Mouse (Mus musculus): ENCODE measurements at regions not wholly inside any gene's neighbourhood (a gene's known extent, or its start where the extent isn't known, plus 50 kb on each side); places are given as distances from the start of the nearest gene placed in this dataset.

GRCm38 (mm10) chr3:29822622-29823370 lies 725.0 kb downstream of the Mecom start:
- Histone ChIP-seq H3K27me3 (ENCODE audit: control insufficient read depth, insufficient read depth, insufficient read length) (no peaks in the 10 kb centered on the region), H3ac (ENCODE audit: control insufficient read depth, insufficient read length) (no peak overlapping the region), H3K4me2 (ENCODE audit: low read depth) (no peak overlapping the region), H3K79me2 (ENCODE audit: control insufficient read depth, insufficient read depth) (no peaks in the 10 kb centered on the region), H3K4me3 (no peak overlapping the region), H3K36me3 (ENCODE audit: control insufficient read depth, insufficient read depth) (no peaks in the 10 kb centered on the region)
- TF ChIP-seq MYOG (IDR thresholded peaks at IDR 0.05; ENCODE audit: control insufficient read depth in 1 of 3, insufficient read depth in 1 of 3, insufficient read length in 2 of 3, low read depth in 2 of 3) (no peak), MAX (IDR thresholded peaks at IDR 0.05; ENCODE audit: low read depth) (no peak), POLR2AphosphoS2 (IDR thresholded peaks at IDR 0.05; ENCODE audit: insufficient read length, low read depth) (no peak), TCF12 (IDR thresholded peaks at IDR 0.05; ENCODE audit: insufficient read depth, poor library complexity, severe bottlenecking) (no peak), MYOD1 (IDR thresholded peaks at IDR 0.05; ENCODE audit: control insufficient read depth in 1 of 3, insufficient read length in 2 of 3, low read depth in 2 of 3) (no peak), CEBPB (IDR thresholded peaks at IDR 0.05; ENCODE audit: insufficient read depth, poor library complexity, severe bottlenecking) (no peak), SRF (IDR thresholded peaks at IDR 0.05; ENCODE audit: control insufficient read depth, insufficient read length, low read depth) (no peak), REST (IDR thresholded peaks at IDR 0.05; ENCODE audit: insufficient read depth, insufficient read length) (no peak), USF1 (IDR thresholded peaks at IDR 0.05; ENCODE audit: low read depth) (no peak), POLR2A (IDR thresholded peaks at IDR 0.05; ENCODE audit: insufficient read length, low read depth) (no peak), TCF3 (IDR thresholded peaks at IDR 0.05; ENCODE audit: insufficient read length, low read depth) (no peak), E2F4 (IDR thresholded peaks at IDR 0.05; ENCODE audit: insufficient read depth) (no peak)

DNA sequence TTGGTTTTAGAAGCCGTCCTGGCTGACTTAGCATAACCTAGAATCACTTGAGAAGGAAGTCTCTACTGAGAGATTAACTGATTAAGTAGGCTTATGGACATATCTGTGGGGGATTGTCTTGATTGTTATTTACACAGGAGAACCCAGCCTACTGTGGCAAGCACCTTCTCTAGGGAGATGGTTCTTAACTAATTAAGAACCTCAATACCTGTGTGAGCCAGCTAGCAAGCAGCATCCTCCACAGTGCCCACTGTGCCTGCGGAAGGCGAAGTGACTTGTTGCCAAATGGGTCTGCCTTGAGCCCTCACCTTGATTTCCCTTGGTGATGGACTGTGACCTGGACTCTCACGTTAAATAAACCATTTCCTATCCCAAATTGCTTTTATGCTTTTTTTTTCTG lies 730.8 kb downstream of the Mecom start:
- H3K27me3 ChIP-seq (ENCODE audit: control insufficient read depth, insufficient read depth, insufficient read length), result no peaks in the 10 kb centered on the region
- no peak overlapping the region for H3K4me3 ChIP-seq
- no peak overlapping the region for H3ac ChIP-seq (ENCODE audit: control insufficient read depth, insufficient read length)
- H3K4me2 ChIP-seq (ENCODE audit: low read depth), result no peak overlapping the region
- no peak for TF ChIP-seq POLR2AphosphoS2 (IDR thresholded peaks at IDR 0.05; ENCODE audit: insufficient read length, low read depth)
- TF ChIP-seq TCF12 (IDR thresholded peaks at IDR 0.05; ENCODE audit: insufficient read depth, poor library complexity, severe bottlenecking), result no peak
- no peak for TF ChIP-seq TCF3 (IDR thresholded peaks at IDR 0.05; ENCODE audit: insufficient read length, low read depth)
- no peak for TF ChIP-seq MAX (IDR thresholded peaks at IDR 0.05; ENCODE audit: low read depth)
- no peak for TF ChIP-seq MYOD1 (IDR thresholded peaks at IDR 0.05; ENCODE audit: control insufficient read depth in 1 of 3, insufficient read length in 2 of 3, low read depth in 2 of 3)
- no peak for TF ChIP-seq E2F4 (IDR thresholded peaks at IDR 0.05; ENCODE audit: insufficient read depth)
- no peak for TF ChIP-seq REST (IDR thresholded peaks at IDR 0.05; ENCODE audit: insufficient read depth, insufficient read length)
- no peak for TF ChIP-seq SRF (IDR thresholded peaks at IDR 0.05; ENCODE audit: control insufficient read depth, insufficient read length, low read depth)
- no peak for TF ChIP-seq USF1 (IDR thresholded peaks at IDR 0.05; ENCODE audit: low read depth)
- TF ChIP-seq POLR2A (IDR thresholded peaks at IDR 0.05; ENCODE audit: insufficient read length, low read depth), result no peak
- no peak for TF ChIP-seq CEBPB (IDR thresholded peaks at IDR 0.05; ENCODE audit: insufficient read depth, poor library complexity, severe bottlenecking)
- TF ChIP-seq MYOG (IDR thresholded peaks at IDR 0.05; ENCODE audit: control insufficient read depth in 1 of 3, insufficient read depth in 1 of 3, insufficient read length in 2 of 3, low read depth in 2 of 3), result no peak
- H3K36me3 ChIP-seq (ENCODE audit: control insufficient read depth, insufficient read depth), result no peaks in the 10 kb centered on the region
- no peaks in the 10 kb centered on the region for H3K79me2 ChIP-seq (ENCODE audit: control insufficient read depth, insufficient read depth)

GRCm38 (mm10) chr3:29813276-29813675 lies 731.5 kb downstream of the Egfem1 start:
- no peak overlapping the region for H3ac ChIP-seq (ENCODE audit: control insufficient read depth, insufficient read length)
- no peak overlapping the region for H3K4me3 ChIP-seq
- no peak overlapping the region for H3K4me2 ChIP-seq (ENCODE audit: low read depth)

DNA sequence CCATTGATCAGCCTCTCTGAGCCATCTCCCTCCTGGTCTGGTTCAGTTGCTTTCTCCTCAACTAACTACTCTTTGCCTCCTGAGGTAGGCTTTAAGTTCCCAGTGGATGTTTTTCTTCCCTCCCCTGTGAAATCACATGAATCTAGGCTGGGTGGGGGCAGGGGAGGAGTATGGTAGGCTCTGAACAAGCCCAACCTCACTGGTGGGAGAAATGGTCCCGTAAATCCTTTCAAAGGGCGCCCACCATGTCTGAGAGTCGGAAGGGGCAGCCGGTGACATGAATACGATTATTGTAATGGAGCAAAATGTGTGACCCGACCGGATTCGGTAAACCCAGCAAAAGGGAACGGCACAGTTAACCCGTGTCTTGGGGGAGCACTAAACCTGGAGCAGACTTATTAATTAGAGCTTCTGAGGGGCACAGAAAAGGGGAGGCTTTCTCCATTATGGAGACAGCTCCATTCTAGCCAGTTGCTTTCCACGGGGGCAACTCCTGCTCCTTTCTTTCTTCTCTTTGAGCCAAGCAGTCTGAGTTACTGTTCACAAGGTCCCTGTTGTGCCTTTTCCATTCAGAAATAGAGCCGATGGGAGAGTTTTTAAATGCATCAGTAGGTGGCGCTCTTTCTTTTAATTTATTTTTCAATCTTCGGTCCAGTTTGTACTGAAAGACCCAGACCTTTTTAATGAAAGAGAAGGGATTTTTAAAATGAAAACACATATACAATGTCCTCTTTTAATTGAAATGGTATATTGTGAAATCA lies 730.8 kb downstream of the Egfem1 start:
- H3K27me3 ChIP-seq (ENCODE audit: control insufficient read depth, insufficient read depth, insufficient read length), result no peaks in the 10 kb centered on the region
- peak overlapping the region; percentile 51 for H3K4me2 ChIP-seq (ENCODE audit: low read depth)
- H3ac ChIP-seq (ENCODE audit: control insufficient read depth, insufficient read length), result no peak overlapping the region
- no peak for TF ChIP-seq E2F4 (IDR thresholded peaks at IDR 0.05; ENCODE audit: insufficient read depth)
- TF ChIP-seq MYOD1 (IDR thresholded peaks at IDR 0.05; ENCODE audit: control insufficient read depth in 1 of 3, insufficient read length in 2 of 3, low read depth in 2 of 3), result no peak
- TF ChIP-seq POLR2AphosphoS2 (IDR thresholded peaks at IDR 0.05; ENCODE audit: insufficient read length, low read depth), result no peak
- no peak for TF ChIP-seq TCF3 (IDR thresholded peaks at IDR 0.05; ENCODE audit: insufficient read length, low read depth)
- TF ChIP-seq TCF12 (IDR thresholded peaks at IDR 0.05; ENCODE audit: insufficient read depth, poor library complexity, severe bottlenecking), result no peak
- no peak for TF ChIP-seq POLR2A (IDR thresholded peaks at IDR 0.05; ENCODE audit: insufficient read length, low read depth)
- no peak for TF ChIP-seq SRF (IDR thresholded peaks at IDR 0.05; ENCODE audit: control insufficient read depth, insufficient read length, low read depth)
- TF ChIP-seq USF1 (IDR thresholded peaks at IDR 0.05; ENCODE audit: low read depth), result no peak
- TF ChIP-seq MYOG (IDR thresholded peaks at IDR 0.05; ENCODE audit: control insufficient read depth in 1 of 3, insufficient read depth in 1 of 3, insufficient read length in 2 of 3, low read depth in 2 of 3), result no peak
- no peak for TF ChIP-seq MAX (IDR thresholded peaks at IDR 0.05; ENCODE audit: low read depth)
- TF ChIP-seq CEBPB (IDR thresholded peaks at IDR 0.05; ENCODE audit: insufficient read depth, poor library complexity, severe bottlenecking), result no peak
- no peak for TF ChIP-seq REST (IDR thresholded peaks at IDR 0.05; ENCODE audit: insufficient read depth, insufficient read length)
- H3K36me3 ChIP-seq (ENCODE audit: control insufficient read depth, insufficient read depth), result no peaks in the 10 kb centered on the region
- no peak overlapping the region for H3K4me3 ChIP-seq
- H3K79me2 ChIP-seq (ENCODE audit: control insufficient read depth, insufficient read depth), result no peaks in the 10 kb centered on the region

More at GRCm38 (mm10) chr3:29813276-29813675, 731.5 kb downstream of the Egfem1 start:
- TF ChIP-seq POLR2AphosphoS2 (IDR thresholded peaks at IDR 0.05; ENCODE audit: insufficient read length, low read depth) (no peak), MYOG (IDR thresholded peaks at IDR 0.05; ENCODE audit: control insufficient read depth in 1 of 3, insufficient read depth in 1 of 3, insufficient read length in 2 of 3, low read depth in 2 of 3) (no peak), SRF (IDR thresholded peaks at IDR 0.05; ENCODE audit: control insufficient read depth, insufficient read length, low read depth) (no peak), MYOD1 (IDR thresholded peaks at IDR 0.05; ENCODE audit: control insufficient read depth in 1 of 3, insufficient read length in 2 of 3, low read depth in 2 of 3) (no peak), E2F4 (IDR thresholded peaks at IDR 0.05; ENCODE audit: insufficient read depth) (no peak), TCF12 (IDR thresholded peaks at IDR 0.05; ENCODE audit: insufficient read depth, poor library complexity, severe bottlenecking) (no peak), MAX (IDR thresholded peaks at IDR 0.05; ENCODE audit: low read depth) (no peak), TCF3 (IDR thresholded peaks at IDR 0.05; ENCODE audit: insufficient read length, low read depth) (no peak), USF1 (IDR thresholded peaks at IDR 0.05; ENCODE audit: low read depth) (no peak), CEBPB (IDR thresholded peaks at IDR 0.05; ENCODE audit: insufficient read depth, poor library complexity, severe bottlenecking) (no peak), POLR2A (IDR thresholded peaks at IDR 0.05; ENCODE audit: insufficient read length, low read depth) (no peak), REST (IDR thresholded peaks at IDR 0.05; ENCODE audit: insufficient read depth, insufficient read length) (no peak)
- Histone ChIP-seq H3K79me2 (ENCODE audit: control insufficient read depth, insufficient read depth) (no peaks in the 10 kb centered on the region), H3K36me3 (ENCODE audit: control insufficient read depth, insufficient read depth) (no peaks in the 10 kb centered on the region), H3K27me3 (ENCODE audit: control insufficient read depth, insufficient read depth, insufficient read length) (no peaks in the 10 kb centered on the region)
